Mouse (Mus musculus) frontal cortex, postnatal 14 days (tissue): ENCODE data around the gene Klhl21.
A peak's percentile ranks its signal among the peaks of the same experiment; 100 is the strongest.

Experiments used
- DNase-seq, 2 experiments: peaks; one replicate each; pipeline ENCODE4 v3.0.0; 2022; ENCODE audit warnings: low spot score in 2 of 2

Klhl21 gene

GRCm38 (mm10) chr4:151995371-151996172 lies 13.0 kb upstream of the Klhl21 start:
- DNase-seq = no peak

GRCm38 (mm10) chr4:151996173-151996950 lies 12.2 kb upstream of the Klhl21 start, which contains the start of gene Phf13:
Phf13 (minus strand) TSS chr4:151996258.
- peak; percentile 97 to 98 for DNase-seq

- no peak for DNase-seq
These were observed 11.7 kb upstream of the Klhl21 start for GRCm38 (mm10) chr4:151996951-151997222.

GRCm38 (mm10) chr4:151997701-151998100 lies 10.9 kb upstream of the Klhl21 start:
- no peak for DNase-seq

- DNase-seq = no peak
These were observed 9.1 kb upstream of the Klhl21 start for GRCm38 (mm10) chr4:151999481-151999880.

- DNase-seq = no peak
These were observed 7.7 kb upstream of the Klhl21 start for GRCm38 (mm10) chr4:152000906-152001305.

- DNase-seq = no peak
These were observed 7.3 kb upstream of the Klhl21 start for GRCm38 (mm10) chr4:152001335-152001734.

GRCm38 (mm10) chr4:152002063-152002462 lies 6.5 kb upstream of the Klhl21 start:
- no peak for DNase-seq

- DNase-seq = no peak
These were observed 2.5 kb upstream of the Klhl21 start for GRCm38 (mm10) chr4:152006137-152006536.

GRCm38 (mm10) chr4:152006812-152007211 lies 1.8 kb upstream of the Klhl21 start:
- peak in 1 of 2 experiments; percentile 18 for DNase-seq

- peak in 1 of 2 experiments; percentile 19 for DNase-seq
These were observed 989 bp upstream of the Klhl21 start for GRCm38 (mm10) chr4:152007481-152008147.

- DNase-seq = no peak
These were observed 479 bp upstream of the Klhl21 start for GRCm38 (mm10) chr4:152008148-152008500.

- peak; percentile 62 to 64 for DNase-seq
These were observed 761 bp downstream of the Klhl21 start for GRCm38 (mm10) chr4:152009076-152010051.

GRCm38 (mm10) chr4:152010091-152010706 lies 1.6 kb downstream of the Klhl21 start:
- no peak for DNase-seq

GRCm38 (mm10) chr4:152010707-152011134 lies 2.1 kb downstream of the Klhl21 start:
- DNase-seq = no peak

GRCm38 (mm10) chr4:152011171-152011760 lies 2.7 kb downstream of the Klhl21 start:
- no peak for DNase-seq

- DNase-seq = no peak
These were observed 3.5 kb downstream of the Klhl21 start for GRCm38 (mm10) chr4:152012109-152012508.

GRCm38 (mm10) chr4:152013036-152013813 lies 4.6 kb downstream of the Klhl21 start:
- DNase-seq = no peak

- no peak for DNase-seq
These were observed 10.5 kb downstream of the Klhl21 start for GRCm38 (mm10) chr4:152019073-152019472.

- no peak for DNase-seq
These were observed 11.4 kb downstream of the Klhl21 start for GRCm38 (mm10) chr4:152020024-152020423.
